Mouse (Mus musculus): ENCODE measurements around the gene Tmem89. TPM values are rescaled to one million over a fixed set of nuclear protein-coding genes. Genes with fewer than 3 reads are reported as not detected.

The Tmem89 gene
- 0.48 and 1.0 TPM in 2 replicates for polyA plus RNA-seq (2015; fragmentation: Nextera tagmentation; extraction: Ambion mirVana)

GRCm38 (mm10) chr9:108914491-108914890, at the start of gene Tmem89:
Gene Tmem89, plus strand, starts transcription at chr9:108914619.
- Histone ChIP-seq H3K36me3 (ENCODE audit: insufficient read depth, low read length) (no peaks in the 10 kb centered on the region), H3K27ac (ENCODE audit: low read length) (no peak within 1 kb of the TSS), H3K4me2 (replicated peaks; ENCODE audit: low read depth, low read length) (no peak within 1 kb of the TSS), H3K4me3 (ENCODE audit: low read depth, low read length) (no peak within 1 kb of the TSS), H3K27me3 (replicated peaks; ENCODE audit: insufficient read depth, low read length) (no peaks in the 10 kb centered on the region), H3K9me3 (ENCODE audit: low read length) (no peaks in the 10 kb centered on the region), H3K4me1 (ENCODE audit: insufficient read depth, low read depth, low read length) (no peaks in the 10 kb centered on the region), H3K9ac (replicated peaks; ENCODE audit: low read depth) (no peak within 1 kb of the TSS)
- TF ChIP-seq EP300 (IDR thresholded peaks at IDR 0.05) (no peak), CTCF (IDR thresholded peaks at IDR 0.05) (no peak)
- 69% methylated on average over 6 of the region's 6 CpGs for WGBS
- ATAC-seq (no peak), DNase-seq (ENCODE audit: low spot score) (no peak)

GRCm38 (mm10) chr9:108912308-108912707, 2.1 kb upstream of the Tmem89 start:
- 65% methylated on average over 6 of the region's 6 CpGs for WGBS
- Histone ChIP-seq H3K4me1 (ENCODE audit: insufficient read depth, low read depth, low read length) (no peaks in the 10 kb centered on the region), H3K4me3 (ENCODE audit: low read depth, low read length) (no peak overlapping the region), H3K9ac (replicated peaks; ENCODE audit: low read depth) (no peak overlapping the region), H3K27ac (ENCODE audit: low read length) (no peak overlapping the region), H3K9me3 (ENCODE audit: low read length) (no peaks in the 10 kb centered on the region), H3K36me3 (ENCODE audit: insufficient read depth, low read length) (no peaks in the 10 kb centered on the region), H3K27me3 (replicated peaks; ENCODE audit: insufficient read depth, low read length) (no peaks in the 10 kb centered on the region), H3K4me2 (replicated peaks; ENCODE audit: low read depth, low read length) (no peak overlapping the region)
- TF ChIP-seq CTCF (IDR thresholded peaks at IDR 0.05) (no peak), EP300 (IDR thresholded peaks at IDR 0.05) (no peak)
- ATAC-seq = no peak
- no peak for DNase-seq (ENCODE audit: low spot score)

GRCm38 (mm10) chr9:108913161-108913560, 1.3 kb upstream of the Tmem89 start:
- no peak overlapping the region for H3K27ac ChIP-seq (ENCODE audit: low read length)
- H3K4me1 ChIP-seq (ENCODE audit: insufficient read depth, low read depth, low read length) = no peaks in the 10 kb centered on the region
- TF ChIP-seq EP300 (IDR thresholded peaks at IDR 0.05) (no peak), CTCF (IDR thresholded peaks at IDR 0.05) (no peak)
- DNase-seq (ENCODE audit: low spot score) (no peak), ATAC-seq (no peak)
- no peaks in the 10 kb centered on the region for H3K9me3 ChIP-seq (ENCODE audit: low read length)
- 87% methylated on average over 7 of the region's 7 CpGs for WGBS
- no peaks in the 10 kb centered on the region for H3K36me3 ChIP-seq (ENCODE audit: insufficient read depth, low read length)
- no peaks in the 10 kb centered on the region for H3K27me3 ChIP-seq (replicated peaks; ENCODE audit: insufficient read depth, low read length)
- no peak overlapping the region for H3K4me2 ChIP-seq (replicated peaks; ENCODE audit: low read depth, low read length)
- H3K9ac ChIP-seq (replicated peaks; ENCODE audit: low read depth) = no peak overlapping the region
- H3K4me3 ChIP-seq (ENCODE audit: low read depth, low read length) = no peak overlapping the region

- Histone ChIP-seq H3K4me3 (ENCODE audit: low read depth, low read length) (no peak overlapping the region), H3K9ac (replicated peaks; ENCODE audit: low read depth) (no peak overlapping the region), H3K9me3 (ENCODE audit: low read length) (no peaks in the 10 kb centered on the region), H3K4me2 (replicated peaks; ENCODE audit: low read depth, low read length) (no peak overlapping the region), H3K27me3 (replicated peaks; ENCODE audit: insufficient read depth, low read length) (no peaks in the 10 kb centered on the region), H3K27ac (ENCODE audit: low read length) (no peak overlapping the region), H3K36me3 (ENCODE audit: insufficient read depth, low read length) (no peaks in the 10 kb centered on the region), H3K4me1 (ENCODE audit: insufficient read depth, low read depth, low read length) (no peaks in the 10 kb centered on the region)
- no peak for DNase-seq (ENCODE audit: low spot score)
- WGBS = 46% methylated on average over 10 of the region's 10 CpGs
- ATAC-seq = no peak
- TF ChIP-seq EP300 (IDR thresholded peaks at IDR 0.05) = no peak
- TF ChIP-seq CTCF (IDR thresholded peaks at IDR 0.05) = no peak
Observed at GRCm38 (mm10) chr9:108913621-108914020, 798 bp upstream of the Tmem89 start.

DNA sequence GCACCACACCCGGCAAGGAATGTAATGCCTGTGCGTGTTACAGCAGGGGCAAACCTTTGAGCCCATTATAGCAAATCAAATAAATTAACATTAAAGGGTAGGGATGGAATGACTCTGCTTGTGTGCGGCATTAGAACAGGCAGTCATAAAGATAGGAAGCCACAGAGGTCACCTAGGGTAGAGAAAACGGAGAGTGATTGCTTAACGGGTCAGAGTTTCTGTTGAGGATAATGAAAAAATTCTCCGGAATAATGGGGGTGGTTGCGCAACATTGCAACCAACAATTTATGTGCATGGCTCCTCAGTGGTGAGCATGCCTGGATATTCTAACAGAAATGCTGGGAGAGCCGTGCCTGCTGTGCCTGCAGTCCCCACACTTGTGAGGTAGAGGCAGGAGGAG, 11.5 kb downstream of the Tmem89 start:
- DNase-seq (ENCODE audit: low spot score) (no peak), ATAC-seq (no peak)
- no peak for TF ChIP-seq CTCF (IDR thresholded peaks at IDR 0.05)
- no peak for TF ChIP-seq EP300 (IDR thresholded peaks at IDR 0.05)
- no peaks in the 10 kb centered on the region for H3K4me1 ChIP-seq (ENCODE audit: insufficient read depth, low read depth, low read length)
- WGBS = 53% methylated on average over 8 of the region's 8 CpGs
- H3K27me3 ChIP-seq (replicated peaks; ENCODE audit: insufficient read depth, low read length) = no peaks in the 10 kb centered on the region
- no peak overlapping the region for H3K4me3 ChIP-seq (ENCODE audit: low read depth, low read length)
- H3K9me3 ChIP-seq (ENCODE audit: low read length) = no peaks in the 10 kb centered on the region
- H3K9ac ChIP-seq (replicated peaks; ENCODE audit: low read depth) = no peak overlapping the region
- no peak overlapping the region for H3K27ac ChIP-seq (ENCODE audit: low read length)
- no peak overlapping the region for H3K4me2 ChIP-seq (replicated peaks; ENCODE audit: low read depth, low read length)
- no peaks in the 10 kb centered on the region for H3K36me3 ChIP-seq (ENCODE audit: insufficient read depth, low read length)

DNA sequence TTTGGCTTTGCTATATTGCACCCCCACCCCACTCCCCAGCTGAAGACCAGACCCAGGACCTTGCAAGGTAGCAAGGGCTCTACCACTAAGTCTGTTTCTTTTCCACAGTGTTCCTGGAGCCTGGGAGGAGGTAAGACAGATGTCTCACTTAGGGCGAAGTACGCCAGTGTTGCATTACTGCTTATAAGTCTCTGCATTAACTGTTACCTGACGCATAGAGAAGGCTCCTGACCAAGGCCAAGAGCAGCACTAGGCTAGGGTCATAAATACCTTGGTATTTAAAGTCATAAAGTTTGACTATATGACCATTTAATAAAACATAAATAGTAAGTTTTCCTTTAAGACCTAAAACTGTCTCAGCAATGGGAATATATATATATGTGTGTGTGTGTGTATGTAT, 14.0 kb downstream of the Tmem89 start:
- Histone ChIP-seq H3K4me3 (ENCODE audit: low read depth, low read length) (no peak overlapping the region), H3K4me2 (replicated peaks; ENCODE audit: low read depth, low read length) (no peak overlapping the region), H3K4me1 (ENCODE audit: insufficient read depth, low read depth, low read length) (no peaks in the 10 kb centered on the region), H3K27me3 (replicated peaks; ENCODE audit: insufficient read depth, low read length) (no peaks in the 10 kb centered on the region), H3K9me3 (ENCODE audit: low read length) (no peaks in the 10 kb centered on the region), H3K9ac (replicated peaks; ENCODE audit: low read depth) (no peak overlapping the region), H3K36me3 (ENCODE audit: insufficient read depth, low read length) (no peaks in the 10 kb centered on the region), H3K27ac (ENCODE audit: low read length) (no peak overlapping the region)
- ATAC-seq = no peak
- no peak for DNase-seq (ENCODE audit: low spot score)
- no peak for TF ChIP-seq CTCF (IDR thresholded peaks at IDR 0.05)
- no peak for TF ChIP-seq EP300 (IDR thresholded peaks at IDR 0.05)
- WGBS = 75% methylated on average over 3 of the region's 3 CpGs

DNA sequence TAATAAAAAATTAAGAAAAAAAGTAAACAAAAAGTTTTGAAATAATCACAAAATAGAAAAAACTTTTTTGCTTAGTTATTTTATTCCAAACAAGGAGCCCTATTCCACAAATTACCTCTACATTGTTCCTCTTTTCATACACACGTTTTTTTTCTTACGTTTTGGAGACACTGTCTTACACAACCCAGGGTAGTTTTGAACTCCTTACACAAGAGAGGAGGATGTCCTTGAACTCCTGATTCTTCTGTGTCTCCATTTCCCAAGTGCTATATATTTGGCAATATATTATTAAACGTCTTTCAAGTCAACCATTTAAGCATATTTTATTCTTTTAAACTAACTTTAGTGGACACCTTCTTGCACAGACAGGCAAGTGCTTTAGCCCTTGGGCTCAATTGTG, 21.6 kb downstream of the Tmem89 start:
- H3K27me3 ChIP-seq (replicated peaks; ENCODE audit: insufficient read depth, low read length) = no peaks in the 10 kb centered on the region
- no peak for TF ChIP-seq EP300 (IDR thresholded peaks at IDR 0.05)
- no peak for TF ChIP-seq CTCF (IDR thresholded peaks at IDR 0.05)
- 11% methylated on average over 3 of the region's 3 CpGs for WGBS
- H3K9me3 ChIP-seq (ENCODE audit: low read length) = no peaks in the 10 kb centered on the region
- no peak overlapping the region for H3K27ac ChIP-seq (ENCODE audit: low read length)
- H3K36me3 ChIP-seq (ENCODE audit: insufficient read depth, low read length) = peaks cover 7% of the 10 kb centered on the region
- H3K4me2 ChIP-seq (replicated peaks; ENCODE audit: low read depth, low read length) = no peak overlapping the region
- no peak for ATAC-seq
- DNase-seq (ENCODE audit: low spot score) = no peak
- H3K4me3 ChIP-seq (ENCODE audit: low read depth, low read length) = no peak overlapping the region
- no peak overlapping the region for H3K9ac ChIP-seq (replicated peaks; ENCODE audit: low read depth)
- H3K4me1 ChIP-seq (ENCODE audit: insufficient read depth, low read depth, low read length) = no peaks in the 10 kb centered on the region

Data from lung, postnatal 0 days (tissue).